Mouse (Mus musculus) heart, adult 2 months (tissue): ENCODE results near the gene Mex3a. TPM values are rescaled to one million over a fixed set of nuclear protein-coding genes. Genes with fewer than 3 reads are reported as not detected.

Experiments
- DNase-seq, 2 experiments: peaks; one replicate each; pipeline ENCODE4 v3.0.0; 2021
- H3K27ac ChIP-seq: fragments of 200-600 bp; 2 replicates; pipeline ENCODE4 v1.8.1; 2022
- H3K27me3 ChIP-seq: fragments of 200-500 bp; 2 replicates; pipeline ENCODE4 v1.6.1; 2012; ENCODE audit warnings: mild to moderate bottlenecking, low read length, inconsistent platforms, mixed read lengths; ENCODE audit not compliant: control insufficient read depth, insufficient read depth
- H3K36me3 ChIP-seq: fragments of 200-500 bp; 2 replicates; pipeline ENCODE4 v1.6.1; 2012; ENCODE audit warnings: low read length, inconsistent platforms; ENCODE audit not compliant: control insufficient read depth, insufficient read depth
- H3K4me1 ChIP-seq: fragments of 200-500 bp; 2 replicates; pipeline ENCODE4 v1.6.1; 2011; ENCODE audit warnings: low read length; ENCODE audit not compliant: control insufficient read depth, insufficient read depth
- H3K4me3 ChIP-seq: fragments of 200-600 bp; 2 replicates; pipeline ENCODE4 v1.8.1; 2022
- H3K79me2 ChIP-seq: fragments of 200-500 bp; replicated peaks from 2 replicates; pipeline ENCODE4 v1.6.1; 2012; ENCODE audit warnings: mild to moderate bottlenecking, inconsistent platforms, low read length, moderate library complexity, mixed read lengths; ENCODE audit not compliant: control insufficient read depth, insufficient read depth
- H3K9ac ChIP-seq: fragments of 200-500 bp; 2 replicates; pipeline ENCODE4 v1.6.1; 2012; ENCODE audit warnings: low read depth, mild to moderate bottlenecking, control low read depth, inconsistent platforms, low read length, mixed read lengths
- CTCF ChIP-seq: fragments of 200-600 bp; IDR thresholded peaks from 2 replicates; pipeline ENCODE4 v1.8.1; 2022; ENCODE audit warnings: antibody characterized with exemption, mild to moderate bottlenecking, moderate library complexity
- EP300 ChIP-seq: fragments of 200-500 bp; IDR thresholded peaks from 2 replicates; pipeline ENCODE4 v1.6.1; 2011; ENCODE audit warnings: low read depth, low read length, control low read depth; ENCODE audit not compliant: insufficient read depth
- POLR2A ChIP-seq: fragments of 200-500 bp; IDR thresholded peaks from 2 replicates; pipeline ENCODE4 v1.6.1; 2011; ENCODE audit warnings: mild to moderate bottlenecking, low read depth, low read length, control low read depth; ENCODE audit not compliant: insufficient read depth
- WGBS: fragments of 180-500 bp; shearing (Covaris S2); methylation state at CpG from one replicate; pipeline ENCODE4 v1.1.7; 2018; 5-methylcytosine and 5-hydroxymethylcytosine counted together
- intact Hi-C: fragments of 180-260 bp; cut with DNase I; formaldehyde crosslinking; loops from one replicate; pipeline ENCODE4 v1.15.1; 2025
- polyA plus RNA-seq: library from polyadenylated mRNA; depleted of rRNA; stranded (reverse); fragments of >200 nt; gene quantifications from 2 replicates; pipeline ENCODE4 v1.2.3, GENCODE M21; 2012
- total RNA-seq, 2 experiments: library from RNA; stranded (reverse); gene quantifications; 2 replicates each; pipeline ENCODE4 v1.2.3; 2021

Gene Mex3a
- total and polyA plus RNA-seq, 3 experiments, result 0.27 to 0.45 (median 0.42) TPM

DNA sequence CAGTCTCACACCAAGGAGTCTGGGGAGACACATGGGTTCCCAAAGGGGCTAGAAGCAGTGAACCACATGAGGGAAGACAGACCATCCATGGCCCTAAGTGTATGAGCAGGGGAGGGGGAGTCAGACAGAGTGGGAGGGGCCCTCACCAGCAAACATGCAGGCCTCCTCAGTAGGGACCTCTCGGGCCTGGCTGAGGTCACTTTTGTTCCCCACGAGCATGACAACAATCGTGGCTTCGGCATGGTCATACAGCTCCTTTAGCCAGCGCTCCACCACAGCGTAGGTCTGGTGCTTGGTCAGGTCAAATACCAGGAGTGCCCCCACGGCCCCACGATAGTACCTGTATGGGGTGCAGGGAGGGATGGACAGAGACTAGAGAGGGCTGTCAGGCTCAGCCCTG, 11.0 kb downstream of the Mex3a start:
- TF ChIP-seq CTCF, result no peak
- no peak for TF ChIP-seq EP300
- no peak for TF ChIP-seq POLR2A
- Histone ChIP-seq H3K27ac (no peak overlapping the region), H3K27me3 (no peaks in the 10 kb centered on the region), H3K9ac (no peak overlapping the region), H3K4me3 (no peak overlapping the region), H3K36me3 (no peaks in the 10 kb centered on the region), H3K79me2 (no peaks in the 10 kb centered on the region), H3K4me1 (no peaks in the 10 kb centered on the region)
- intact Hi-C loops, result no loop called here
- WGBS, result 88% methylated on average over 8 of the region's 8 CpGs
- no peak for DNase-seq

DNA sequence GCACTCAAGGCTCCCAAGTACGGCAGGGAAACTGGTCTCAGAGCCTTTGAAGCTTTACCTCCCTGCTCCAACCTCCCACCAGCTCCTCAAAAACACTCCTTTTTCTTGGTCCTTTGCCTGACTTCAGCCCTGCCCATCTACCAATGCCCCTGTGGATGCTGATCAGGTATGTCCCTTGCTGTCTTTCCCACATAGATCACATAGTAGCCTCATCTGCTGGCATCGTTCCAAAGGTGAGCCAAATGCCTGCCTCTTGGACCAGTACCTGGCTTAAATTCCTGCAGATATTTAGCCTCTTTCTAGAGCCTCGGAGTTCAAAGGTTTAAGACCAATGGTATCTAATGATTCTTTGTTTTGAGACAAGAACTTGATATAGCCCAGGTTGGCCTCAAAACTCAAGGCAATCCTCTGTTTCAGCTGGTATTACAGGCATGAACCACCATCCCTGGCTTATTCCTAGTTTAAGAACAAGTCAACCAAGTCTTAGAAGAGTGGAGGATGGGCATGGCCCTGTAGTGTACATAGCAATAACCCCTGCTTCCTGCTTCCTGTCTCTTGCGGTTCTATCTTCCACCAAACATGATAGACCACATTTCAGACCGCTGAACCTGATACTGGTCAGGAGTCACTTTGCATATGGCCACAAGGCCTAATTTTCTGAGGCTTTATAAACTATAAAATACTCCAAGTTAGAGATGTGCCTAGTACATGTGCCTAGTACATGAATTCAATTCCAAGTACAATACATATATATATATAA, 11.6 kb downstream of the Mex3a start:
- H3K27me3 ChIP-seq, result no peaks in the 10 kb centered on the region
- intact Hi-C loops, result no loop called here
- H3K4me1 ChIP-seq, result no peaks in the 10 kb centered on the region
- no peak for TF ChIP-seq POLR2A
- TF ChIP-seq CTCF, result no peak
- H3K36me3 ChIP-seq, result no peaks in the 10 kb centered on the region
- no peak overlapping the region for H3K9ac ChIP-seq
- H3K79me2 ChIP-seq, result no peaks in the 10 kb centered on the region
- DNase-seq, result no peak
- H3K27ac ChIP-seq, result no peak overlapping the region
- WGBS, result 62% methylated on average over 5 of the region's 5 CpGs
- no peak overlapping the region for H3K4me3 ChIP-seq

DNA sequence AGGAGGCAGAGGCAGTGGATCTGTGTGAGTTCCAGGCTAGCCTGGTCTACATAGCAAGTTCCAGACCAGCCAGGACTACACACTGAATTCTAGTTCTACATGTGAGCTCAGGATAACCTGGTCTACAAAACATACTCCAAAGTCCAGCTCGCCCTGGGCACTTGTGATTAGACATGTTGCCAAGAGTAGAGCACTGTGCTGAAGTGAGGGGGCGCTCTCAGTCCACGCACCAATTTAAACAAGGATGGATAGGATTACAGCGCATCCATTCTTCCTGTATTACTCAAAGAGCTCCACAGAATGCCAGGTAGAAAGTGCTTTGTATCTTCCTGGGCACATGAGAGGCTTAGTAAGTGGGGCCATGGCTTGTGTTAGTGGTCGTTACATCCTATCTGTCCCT, 12.3 kb downstream of the Mex3a start:
- Histone ChIP-seq H3K4me1 (no peaks in the 10 kb centered on the region), H3K36me3 (no peaks in the 10 kb centered on the region), H3K79me2 (no peaks in the 10 kb centered on the region), H3K9ac (no peak overlapping the region), H3K4me3 (no peak overlapping the region), H3K27ac (no peak overlapping the region), H3K27me3 (no peaks in the 10 kb centered on the region)
- DNase-seq, result no peak
- no peak for TF ChIP-seq EP300
- TF ChIP-seq CTCF, result peak; percentile 56
- intact Hi-C loops, result no loop called here
- 37% methylated on average over 5 of the region's 5 CpGs for WGBS

DNA sequence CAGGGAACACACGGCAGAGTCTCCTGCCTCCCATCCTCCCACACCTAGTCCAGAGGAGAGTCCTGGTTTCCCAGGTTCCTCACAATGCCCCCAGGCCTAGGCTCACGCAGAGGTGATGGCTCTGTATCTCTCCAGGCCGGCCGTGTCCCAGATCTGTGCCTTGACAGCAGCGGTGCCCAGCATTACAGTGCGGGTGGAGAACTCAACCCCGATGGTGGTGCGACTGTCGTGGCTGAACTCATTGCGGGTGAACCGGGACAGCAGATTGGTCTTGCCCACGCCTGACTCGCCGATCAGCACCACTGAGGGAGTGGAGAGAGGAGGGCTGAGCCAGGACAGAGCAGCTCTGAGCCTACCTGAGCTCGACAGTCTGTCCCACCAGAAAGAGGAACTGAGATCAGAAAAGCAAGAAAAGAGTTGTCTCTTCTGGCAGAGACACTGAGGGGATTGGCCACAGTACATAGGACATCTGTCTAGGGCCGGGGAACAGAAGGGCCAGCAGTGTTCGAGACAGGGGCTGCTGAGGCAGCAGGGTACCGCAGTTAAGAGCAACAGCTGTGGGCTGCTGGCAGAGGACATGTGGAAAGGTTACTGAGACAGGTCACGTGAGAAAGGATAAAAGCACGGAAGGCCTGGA, 12.9 kb downstream of the Mex3a start:
- H3K4me1 ChIP-seq, result no peaks in the 10 kb centered on the region
- no peaks in the 10 kb centered on the region for H3K36me3 ChIP-seq
- no peaks in the 10 kb centered on the region for H3K79me2 ChIP-seq
- H3K27ac ChIP-seq, result no peak overlapping the region
- TF ChIP-seq CTCF, result no peak
- TF ChIP-seq EP300, result no peak
- no peak for TF ChIP-seq POLR2A
- no peaks in the 10 kb centered on the region for H3K27me3 ChIP-seq
- no peak overlapping the region for H3K9ac ChIP-seq
- 73% methylated on average over 20 of the region's 20 CpGs for WGBS
- DNase-seq, result no peak
- intact Hi-C loops, result no loop called here
- H3K4me3 ChIP-seq, result no peak overlapping the region

DNA sequence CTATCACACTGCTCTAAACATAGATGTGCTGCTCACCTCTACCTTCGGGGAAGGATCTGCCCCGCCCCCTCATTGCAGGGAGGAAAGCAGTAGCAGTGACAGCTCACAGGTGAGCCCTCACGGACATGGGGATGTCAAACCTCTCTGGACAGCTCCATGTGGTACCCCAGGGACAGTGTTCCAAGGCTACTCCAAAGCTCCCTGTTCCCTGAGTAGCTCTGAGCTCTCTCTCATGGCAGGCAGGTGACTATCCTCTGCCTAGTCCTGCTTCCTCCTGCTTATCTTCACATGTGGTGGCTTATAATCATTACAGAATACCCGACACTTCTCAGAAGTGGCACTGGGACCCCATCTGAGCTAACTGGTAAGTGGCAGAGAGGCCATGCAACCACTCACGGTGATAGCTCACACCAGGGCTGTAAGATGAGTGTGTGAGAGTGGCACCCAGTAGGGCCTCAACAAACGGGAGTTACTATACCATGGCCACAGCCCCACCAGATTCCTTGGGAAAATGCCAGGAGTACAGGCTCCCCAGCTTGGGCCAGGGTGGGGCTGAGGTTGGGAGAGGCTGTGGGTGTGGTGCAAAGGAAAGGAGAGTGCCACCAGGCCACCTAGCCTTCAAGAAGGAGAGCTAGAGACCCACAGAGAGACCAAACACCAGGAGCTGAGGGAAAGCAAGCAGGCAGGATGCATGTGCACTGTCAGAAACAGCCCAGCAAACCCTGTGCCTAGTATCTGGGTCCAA, 14.7 kb downstream of the Mex3a start:
- 74% methylated on average over 6 of the region's 6 CpGs for WGBS
- intact Hi-C loops, result no loop called here
- Histone ChIP-seq H3K4me1 (peaks cover 2% of the 10 kb centered on the region; the same call in 1 of the 2 replicates), H3K79me2 (no peaks in the 10 kb centered on the region), H3K9ac (no peak overlapping the region), H3K27ac (no peak overlapping the region), H3K4me3 (no peak overlapping the region), H3K27me3 (no peaks in the 10 kb centered on the region), H3K36me3 (no peaks in the 10 kb centered on the region)
- no peak for DNase-seq
- TF ChIP-seq EP300, result no peak
- TF ChIP-seq POLR2A, result no peak
- no peak for TF ChIP-seq CTCF
